Mouse (Mus musculus): ENCODE data around the gene Ppp1r15a. TPM values are rescaled to one million over a fixed set of nuclear protein-coding genes. Genes with fewer than 3 reads are reported as not detected.
"Not testable (repeated sequence)": the region's sequence is repeated elsewhere in the genome, so short reads cannot be mapped to it uniquely, and the experiment has no call there.

Ppp1r15a gene
- total RNA-seq, 1 experiment from 2014 or later, result 288 TPM

GRCm38 (mm10) chr7:45490822-45491221, 35.2 kb downstream of the Ppp1r15a start:
- no peak for ATAC-seq (ENCODE audit: extremely low read depth, insufficient number of reproducible peaks, low FRiP score, poor library complexity, severe bottlenecking)

DNA sequence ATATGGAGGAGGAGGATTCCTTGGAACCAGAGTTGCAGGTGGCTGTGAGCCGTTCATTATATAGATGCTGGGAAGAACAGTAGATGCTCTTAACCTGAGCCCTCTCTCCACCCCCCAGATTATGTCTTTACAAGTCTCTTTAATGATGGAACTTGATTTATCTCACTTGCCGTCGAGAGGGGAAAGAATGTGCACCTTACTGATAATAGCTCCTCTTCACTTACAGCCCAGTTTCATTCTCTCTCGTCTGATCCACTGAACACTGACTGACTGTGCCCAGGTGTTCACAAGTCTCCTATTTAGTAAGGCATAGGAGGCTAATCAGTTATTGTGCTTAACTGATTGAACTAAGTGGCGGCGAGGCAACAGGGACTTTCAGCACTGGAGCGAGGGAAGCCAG, 36.5 kb downstream of the Ppp1r15a start:
- ATAC-seq (ENCODE audit: extremely low read depth, insufficient number of reproducible peaks, low FRiP score, poor library complexity, severe bottlenecking), result no peak

GRCm38 (mm10) chr7:45488293-45489204, 37.5 kb downstream of the Ppp1r15a start, which contains the start of gene Dhdh:
TSS of gene Dhdh (minus strand) at chr7:45488805.
- peak; percentile 60 for ATAC-seq (ENCODE audit: extremely low read depth, insufficient number of reproducible peaks, low FRiP score, poor library complexity, severe bottlenecking)

GRCm38 (mm10) chr7:45487861-45488292, 38.2 kb downstream of the Ppp1r15a start:
- no peak for ATAC-seq (ENCODE audit: extremely low read depth, insufficient number of reproducible peaks, low FRiP score, poor library complexity, severe bottlenecking)

- no peak for ATAC-seq (ENCODE audit: extremely low read depth, insufficient number of reproducible peaks, low FRiP score, poor library complexity, severe bottlenecking)
Observed at GRCm38 (mm10) chr7:45486761-45487415, 39.2 kb downstream of the Ppp1r15a start, which contains the start of gene Gm45808. TSS of gene Gm45808 (minus strand) at chr7:45486811.

DNA sequence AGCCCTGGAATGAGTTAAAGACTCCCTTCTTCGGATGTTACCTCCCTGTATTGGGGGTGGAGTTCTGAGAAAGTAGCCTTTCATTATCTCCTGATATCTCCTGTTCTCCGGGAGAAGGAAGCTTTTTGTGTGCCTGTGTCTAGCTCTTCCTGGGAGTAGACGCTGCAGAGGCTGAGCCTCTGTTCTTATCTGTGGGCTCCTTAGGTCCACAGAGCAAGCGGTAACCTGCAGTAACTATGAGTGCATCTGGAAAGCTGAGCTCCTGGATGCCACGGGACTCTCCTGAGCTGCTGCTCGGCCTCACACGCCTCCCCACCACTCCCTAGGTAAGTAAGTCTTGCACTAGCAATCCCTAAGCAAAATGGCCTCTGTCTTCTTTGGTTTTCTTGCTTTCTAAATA, 39.9 kb downstream of the Ppp1r15a start:
- no peak for ATAC-seq (ENCODE audit: extremely low read depth, insufficient number of reproducible peaks, low FRiP score, poor library complexity, severe bottlenecking)

DNA sequence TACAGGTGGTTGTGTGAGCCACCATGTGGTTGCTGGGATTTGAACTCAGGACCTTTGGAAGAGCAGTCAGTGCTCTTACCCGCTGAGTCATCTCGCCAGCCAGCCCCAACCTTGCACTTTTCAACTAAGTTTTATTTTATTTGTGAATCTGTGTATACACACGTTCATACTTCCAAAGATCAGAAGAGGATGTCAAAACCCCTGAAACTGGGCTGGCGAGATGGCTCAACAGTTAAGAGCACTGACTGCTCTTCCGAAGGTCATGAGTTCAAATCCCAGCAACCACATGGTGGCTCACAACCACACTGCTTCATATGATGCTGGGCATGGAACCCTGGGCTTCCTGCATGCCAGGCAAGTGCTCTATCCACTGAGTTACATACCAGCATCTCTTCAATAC, 41.1 kb downstream of the Ppp1r15a start:
- not testable (repeated sequence) for ATAC-seq (ENCODE audit: extremely low read depth, insufficient number of reproducible peaks, low FRiP score, poor library complexity, severe bottlenecking)

DNA sequence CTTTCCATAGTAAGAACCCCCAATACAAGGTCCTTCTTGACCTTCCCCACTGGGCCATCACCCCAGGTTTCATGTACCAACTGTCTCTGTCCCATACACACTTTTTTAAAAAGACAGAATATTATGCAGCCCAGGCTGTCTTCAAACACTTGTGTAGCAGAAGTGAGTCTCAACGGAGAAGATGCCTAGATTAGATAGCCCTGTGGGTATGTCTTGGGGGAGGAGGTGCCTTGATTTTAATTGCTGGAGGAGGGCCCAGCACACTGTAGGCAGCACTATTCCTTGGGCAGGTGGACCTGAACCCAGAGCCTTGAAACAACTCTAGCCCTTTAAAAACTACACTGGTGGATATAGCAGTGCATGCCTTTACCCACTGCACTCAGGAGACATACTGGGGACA, 43.9 kb downstream of the Ppp1r15a start:
- no peak for ATAC-seq (ENCODE audit: extremely low read depth, insufficient number of reproducible peaks, low FRiP score, poor library complexity, severe bottlenecking)

- peak; percentile 61; the same call in 1 of the 2 replicates for ATAC-seq (ENCODE audit: extremely low read depth, insufficient number of reproducible peaks, low FRiP score, poor library complexity, severe bottlenecking)
Observed at GRCm38 (mm10) chr7:45481374-45481927, 44.6 kb downstream of the Ppp1r15a start, which contains the start of gene Tulp2. TSS of gene Tulp2 (plus strand) at chr7:45481877.

DNA sequence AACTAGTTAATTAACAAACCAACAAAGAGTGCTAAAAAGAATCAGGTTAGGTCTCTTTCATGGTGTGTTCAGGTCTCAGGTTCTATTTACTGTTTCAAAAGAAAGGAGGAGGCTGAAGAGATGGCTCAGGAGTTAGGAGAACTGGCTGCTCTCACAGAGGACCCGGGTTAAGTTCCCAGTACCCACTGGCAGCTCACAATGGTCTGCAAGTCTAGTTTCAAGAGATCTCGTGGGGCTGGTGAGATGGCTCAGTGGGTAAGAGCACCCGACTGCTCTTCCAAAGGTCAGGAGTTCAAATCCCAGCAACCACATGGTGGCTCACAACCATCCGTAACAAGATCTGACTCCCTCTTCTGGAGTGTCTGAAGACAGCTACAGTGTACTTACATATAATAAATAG, 45.8 kb downstream of the Ppp1r15a start:
- not testable (repeated sequence) for ATAC-seq (ENCODE audit: extremely low read depth, insufficient number of reproducible peaks, low FRiP score, poor library complexity, severe bottlenecking)

- no peak for ATAC-seq (ENCODE audit: extremely low read depth, insufficient number of reproducible peaks, low FRiP score, poor library complexity, severe bottlenecking)
Observed at GRCm38 (mm10) chr7:45478774-45479173, 47.3 kb downstream of the Ppp1r15a start.

DNA sequence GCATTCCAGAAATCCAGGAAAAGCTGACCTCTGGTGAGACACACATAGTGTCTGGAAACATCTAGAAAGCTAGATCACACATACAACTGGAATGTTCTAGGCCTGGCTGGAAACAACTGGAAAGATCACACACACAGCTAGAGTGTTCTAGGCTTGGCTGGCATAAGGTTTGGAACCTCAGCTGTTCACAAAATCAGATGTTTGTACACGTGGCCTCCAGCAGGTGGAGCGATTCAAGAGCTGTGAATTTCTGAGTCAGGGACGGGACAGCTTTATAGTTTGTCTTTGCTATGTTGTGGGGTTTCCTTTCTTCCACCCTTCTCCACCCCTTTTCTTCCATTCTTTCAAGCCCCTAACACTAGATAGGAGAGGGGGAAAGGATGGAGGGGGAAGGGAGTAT, 49.1 kb downstream of the Ppp1r15a start:
- peak; percentile 71 for ATAC-seq (ENCODE audit: extremely low read depth, insufficient number of reproducible peaks, low FRiP score, poor library complexity, severe bottlenecking)

GRCm38 (mm10) chr7:45476453-45476852, 49.6 kb downstream of the Ppp1r15a start:
- no peak for ATAC-seq (ENCODE audit: extremely low read depth, insufficient number of reproducible peaks, low FRiP score, poor library complexity, severe bottlenecking)

DNA sequence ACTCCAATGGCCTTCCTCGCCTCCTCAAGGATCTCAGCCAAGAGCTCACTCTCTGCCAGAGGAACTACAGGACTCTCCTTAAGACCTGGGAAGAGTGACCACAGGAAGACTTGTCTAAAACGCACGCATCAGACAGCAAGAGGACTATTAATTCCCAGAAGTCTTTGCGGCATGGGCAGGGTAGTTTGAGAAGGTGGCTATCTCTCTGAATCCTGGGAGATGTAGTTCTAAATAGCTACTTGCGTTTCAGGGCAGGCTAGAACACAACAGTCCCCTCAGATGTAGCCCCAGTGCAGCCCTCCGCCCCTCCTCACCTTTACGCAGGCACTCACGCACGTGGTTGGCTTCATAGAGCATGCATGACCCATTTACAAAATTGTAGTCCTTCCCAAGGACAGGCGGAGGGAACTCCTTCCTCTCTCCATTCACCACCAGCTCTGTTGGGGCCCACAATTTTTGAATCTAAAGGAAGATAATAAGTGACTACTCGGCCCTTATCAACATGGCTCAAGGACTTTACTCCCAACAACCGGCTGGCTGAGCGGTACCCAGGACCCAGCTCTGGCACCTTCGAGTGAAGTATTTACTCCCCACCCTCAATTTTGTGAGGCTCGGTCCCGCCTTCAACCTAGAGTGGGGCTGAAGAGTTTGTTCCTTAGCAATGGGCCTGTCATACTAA, 50.6 kb downstream of the Ppp1r15a start:
- ATAC-seq (ENCODE audit: extremely low read depth, insufficient number of reproducible peaks, low FRiP score, poor library complexity, severe bottlenecking), result no peak

Other genes with a start within 250 kb of the Ppp1r15a start
- gene Slc6a21, start 248.8 kb downstream of the Ppp1r15a start, total RNA-seq (2017), result not detected in 2 replicates
- gene Trpm4, start 192.5 kb downstream of the Ppp1r15a start, total RNA-seq (2017), result 2.6 and 5.2 TPM in 2 replicates
- not detected in 2 replicates for gene Hrc, start 191.0 kb downstream of the Ppp1r15a start, total RNA-seq (2017)
- gene Ppfia3, start 159.2 kb downstream of the Ppp1r15a start, total RNA-seq (2017), result not detected in 2 replicates
- 0.70 TPM in 1 of 2 replicates, not detected in the other for gene Lin7b, start 155.7 kb downstream of the Ppp1r15a start, total RNA-seq (2017)
- gene Snrnp70, start 130.5 kb downstream of the Ppp1r15a start, total RNA-seq (2017), result 502 and 563 TPM in 2 replicates
- gene Kcna7, start 120.6 kb downstream of the Ppp1r15a start, total RNA-seq (2017), result not detected in 2 replicates
- gene Ntf5, start 112.6 kb downstream of the Ppp1r15a start, total RNA-seq (2017), result not detected in 2 replicates
- not detected in 2 replicates for gene Lhb, start 105.4 kb downstream of the Ppp1r15a start, total RNA-seq (2017)
- 9.9 and 14.6 TPM in 2 replicates for gene Gys1, start 91.4 kb downstream of the Ppp1r15a start, total RNA-seq (2017)
- gene Ruvbl2, start 88.2 kb downstream of the Ppp1r15a start, total RNA-seq (2017), result 37.8 and 44.6 TPM in 2 replicates
- 1,339 and 1,541 TPM in 2 replicates for gene Ftl1, start 66.4 kb downstream of the Ppp1r15a start, total RNA-seq (2017)
- 31.1 and 37.9 TPM in 2 replicates for gene Bax, start 59.4 kb downstream of the Ppp1r15a start, total RNA-seq (2017)
- gene Tulp2, start 44.4 kb downstream of the Ppp1r15a start, total RNA-seq (2017), result not detected in 2 replicates
- not detected in 2 replicates for gene Gm45808, start 39.5 kb downstream of the Ppp1r15a start, total RNA-seq (2017)
- gene Dhdh, start 37.5 kb downstream of the Ppp1r15a start, total RNA-seq (2017), result 3.1 and 3.7 TPM in 2 replicates
- 90.4 and 101 TPM in 2 replicates for gene Nucb1, start 15.9 kb downstream of the Ppp1r15a start, total RNA-seq (2017)
- gene Plekha4, start 62 bp upstream of the Ppp1r15a start, total RNA-seq (2017), result 1.3 and 1.6 TPM in 2 replicates
- gene Hsd17b14, start 28.6 kb upstream of the Ppp1r15a start, total RNA-seq (2017), result 0.37 TPM in 1 of 2 replicates, not detected in the other
- 14.9 and 17.3 TPM in 2 replicates for gene Bcat2, start 43.9 kb upstream of the Ppp1r15a start, total RNA-seq (2017)
- not detected in 2 replicates for gene Fgf21, start 89.2 kb upstream of the Ppp1r15a start, total RNA-seq (2017)
- gene Fut1, start 91.0 kb upstream of the Ppp1r15a start, total RNA-seq (2017), result not detected in 2 replicates
- gene Izumo1, start 95.5 kb upstream of the Ppp1r15a start, total RNA-seq (2017), result not detected in 2 replicates
- 2.4 and 2.8 TPM in 2 replicates for gene Rasip1, start 101.2 kb upstream of the Ppp1r15a start, total RNA-seq (2017)
- 1.0 TPM in 1 of 2 replicates, not detected in the other for gene Mamstr, start 113.7 kb upstream of the Ppp1r15a start, total RNA-seq (2017)
- gene Fut2, start 140.1 kb upstream of the Ppp1r15a start, total RNA-seq (2017), result 0.25 and 0.35 TPM in 2 replicates
- gene Ntn5, start 157.8 kb upstream of the Ppp1r15a start, total RNA-seq (2017), result not detected in 2 replicates
- 0.23 TPM in 1 of 2 replicates, not detected in the other for gene Sec1, start 168.1 kb upstream of the Ppp1r15a start, total RNA-seq (2017)
- not detected in 2 replicates for gene Car11, start 173.6 kb upstream of the Ppp1r15a start, total RNA-seq (2017)
- 12.1 and 18.4 TPM in 2 replicates for gene Dbp, start 178.8 kb upstream of the Ppp1r15a start, total RNA-seq (2017)
- 797 and 936 TPM in 2 replicates for gene Rpl18, start 189.2 kb upstream of the Ppp1r15a start, total RNA-seq (2017)
- gene Sphk2, start 191.7 kb upstream of the Ppp1r15a start, total RNA-seq (2017), result 25.5 and 27.4 TPM in 2 replicates
- 3.0 and 3.2 TPM in 2 replicates for gene Fam83e, start 194.9 kb upstream of the Ppp1r15a start, total RNA-seq (2017)
- not detected in 2 replicates for gene Spaca4, start 199.5 kb upstream of the Ppp1r15a start, total RNA-seq (2017)

Data from neutrophil, adult 5-6 weeks (primary cell).